Mouse (Mus musculus) neutrophil, adult 5-6 weeks (primary cell): ENCODE data around the gene Phactr3. TPM values are rescaled to one million over a fixed set of nuclear protein-coding genes. Genes with fewer than 3 reads are reported as not detected.
"Not testable (repeated sequence)": the region's sequence is repeated elsewhere in the genome, so short reads cannot be mapped to it uniquely, and the experiment has no call there.

ENCODE experiments used
- ATAC-seq: fragments of 151-379, 151-347 bp; 2 replicates; pipeline ENCODE4 v1.8.0; 2017; ENCODE audit warnings: mild to moderate bottlenecking, moderate TSS enrichment; ENCODE audit not compliant: insufficient number of reproducible peaks, poor library complexity, low FRiP score, severe bottlenecking; ENCODE audit errors: extremely low read depth
- total RNA-seq: library from RNA; stranded (forward); fragments of 200-1000 nt; gene quantifications from 2 replicates; pipeline ENCODE4 v1.2.3, GENCODE M21; 2017

Gene Phactr3
- total RNA-seq, 1 experiment from 2014 or later = 1.5 TPM

DNA sequence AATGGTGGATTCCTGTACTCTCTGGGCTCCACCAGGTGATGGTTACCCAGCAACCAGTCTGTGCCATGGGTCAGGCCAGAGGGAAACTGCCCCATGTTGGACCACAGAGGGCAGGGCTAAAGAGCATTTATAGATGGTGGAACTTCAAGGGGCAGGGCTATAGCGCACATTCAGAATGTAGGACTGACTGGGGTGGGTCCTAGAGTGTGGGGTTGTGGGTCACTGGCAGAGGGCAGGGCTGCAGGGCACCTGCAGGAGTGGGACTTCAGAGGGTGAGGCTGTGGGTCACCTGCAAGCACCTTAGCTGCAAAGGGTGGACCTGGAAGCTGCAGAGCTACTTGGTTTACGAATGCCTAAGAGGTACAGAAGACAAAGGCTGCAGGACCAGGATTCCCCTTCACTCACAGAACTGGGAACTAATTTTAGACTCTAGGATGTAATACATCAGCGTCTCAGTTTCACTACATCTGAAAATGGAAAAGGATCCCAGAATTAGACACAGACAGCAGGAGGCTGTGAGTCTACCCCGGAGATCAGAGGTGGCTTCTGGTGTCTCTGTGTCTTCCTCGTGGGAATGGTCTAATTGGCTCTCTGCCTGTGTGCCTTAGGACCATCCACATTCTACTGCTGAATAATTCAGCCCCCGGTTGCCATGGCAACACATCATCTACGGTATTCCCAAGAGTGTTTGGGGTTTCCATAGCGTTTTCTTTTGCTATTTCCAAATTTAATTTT, 184.8 kb downstream of the Phactr3 start:
- ATAC-seq = no peak

- no peak for ATAC-seq
Measured at GRCm38 (mm10) chr2:178304188-178304529, 185.4 kb downstream of the Phactr3 start.

- ATAC-seq = no peak
Measured at GRCm38 (mm10) chr2:178304669-178305068, 185.9 kb downstream of the Phactr3 start.

DNA sequence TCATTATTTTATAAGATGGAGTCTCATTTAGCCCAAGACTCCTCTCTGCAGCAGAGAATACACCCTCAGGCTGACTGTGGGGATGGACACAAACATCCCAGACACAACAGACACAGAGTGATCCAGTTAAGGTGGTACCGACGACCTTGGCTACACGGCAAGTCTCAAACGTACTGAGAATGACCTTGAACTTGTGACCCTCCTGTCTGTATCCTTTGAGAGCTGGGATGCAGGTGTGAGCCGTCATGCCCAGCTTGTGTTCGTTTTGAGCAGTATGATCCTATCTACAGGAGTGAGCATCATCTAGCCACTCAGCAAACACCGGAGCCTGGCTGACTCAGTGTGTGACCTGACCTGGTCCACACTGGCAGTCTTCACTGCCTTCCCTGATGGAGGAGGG, 194.8 kb downstream of the Phactr3 start:
- no peak for ATAC-seq

DNA sequence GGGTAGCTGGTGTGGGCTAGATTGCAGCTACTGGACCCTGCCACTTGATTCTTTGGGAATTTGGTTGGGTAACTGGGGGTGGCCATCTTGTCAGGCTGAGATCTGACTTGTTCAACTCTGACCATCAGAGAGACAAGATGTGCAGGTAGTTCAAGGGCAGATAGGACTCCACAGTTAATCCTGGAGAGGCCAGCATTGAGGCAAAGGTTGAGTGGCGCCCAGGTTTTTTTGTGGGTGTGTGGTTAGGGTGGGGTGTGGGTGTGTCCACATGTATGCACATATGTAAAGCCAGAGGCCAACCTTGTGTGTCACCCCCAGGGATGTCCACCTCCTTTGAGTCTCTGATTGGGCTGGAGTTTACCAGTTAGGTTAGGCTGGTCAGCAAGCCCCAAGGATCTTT, 197.5 kb downstream of the Phactr3 start:
- no peak for ATAC-seq

- no peak for ATAC-seq
Measured at GRCm38 (mm10) chr2:178319766-178320165, 201.0 kb downstream of the Phactr3 start.

- ATAC-seq = no peak
Measured at GRCm38 (mm10) chr2:178321271-178321670, 202.5 kb downstream of the Phactr3 start.

GRCm38 (mm10) chr2:178324410-178324809, 205.6 kb downstream of the Phactr3 start:
- ATAC-seq = no peak

DNA sequence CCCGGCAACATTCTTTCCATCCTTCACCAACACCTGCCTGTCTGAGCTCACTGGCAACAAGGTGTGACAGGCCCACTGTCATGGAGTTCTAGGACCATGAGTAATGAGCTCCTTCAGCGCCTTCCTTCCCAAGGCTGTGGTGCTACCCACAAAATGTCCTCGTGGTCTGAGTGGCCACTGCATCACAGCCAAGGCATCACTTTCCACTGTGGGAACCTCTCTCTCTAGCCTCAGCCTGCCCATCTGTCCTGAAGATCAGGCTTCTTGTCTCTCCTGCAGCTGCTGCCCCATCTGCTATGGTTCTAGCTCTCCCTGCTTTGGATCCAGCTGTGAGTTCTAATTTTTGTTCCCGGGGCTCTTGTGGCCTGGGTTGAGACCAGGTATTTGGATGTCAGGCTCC, 206.0 kb downstream of the Phactr3 start:
- ATAC-seq = no peak

DNA sequence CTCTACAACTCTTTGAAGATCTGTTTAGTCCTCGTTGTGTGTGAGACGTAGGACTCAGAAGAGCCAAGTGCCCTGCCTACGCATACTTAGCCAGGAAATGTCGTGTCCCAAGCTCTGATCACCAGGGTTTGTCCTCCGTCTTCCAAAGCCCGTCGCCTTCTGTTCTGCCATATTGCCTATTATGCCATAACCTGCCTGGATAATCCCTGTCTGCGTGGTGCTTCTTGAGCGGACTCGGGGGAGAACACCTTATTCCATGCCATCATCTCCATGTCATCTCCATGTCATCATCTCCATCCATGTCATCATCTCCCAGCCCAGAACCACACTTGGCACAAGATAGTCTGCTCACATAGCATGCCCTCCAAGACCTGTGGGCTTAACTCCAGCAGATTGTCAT, 207.3 kb downstream of the Phactr3 start:
- ATAC-seq = no peak

- ATAC-seq = no peak
Measured at GRCm38 (mm10) chr2:178326750-178327465, 208.1 kb downstream of the Phactr3 start.

GRCm38 (mm10) chr2:178327466-178328040, 208.8 kb downstream of the Phactr3 start:
- no peak for ATAC-seq

GRCm38 (mm10) chr2:178329551-178329950, 210.8 kb downstream of the Phactr3 start:
- no peak for ATAC-seq

DNA sequence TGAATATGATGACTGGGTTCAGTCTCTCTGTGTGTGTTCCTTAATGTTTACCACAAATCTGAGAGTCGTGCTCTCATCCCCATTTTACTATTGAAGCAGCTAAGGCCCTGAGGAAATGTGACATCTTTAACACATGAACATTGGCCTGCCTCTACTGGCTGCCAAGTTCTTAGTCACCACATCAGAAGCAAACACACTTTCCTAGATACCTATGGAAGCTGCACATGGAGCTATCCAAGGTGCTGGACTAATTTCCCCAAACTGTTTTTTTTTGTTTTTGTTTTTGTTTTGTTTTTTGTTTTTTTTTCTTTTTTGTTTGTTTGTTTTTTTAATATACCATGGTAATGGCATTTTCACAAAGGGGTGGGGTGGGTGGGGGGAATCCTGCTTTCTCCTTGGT, 211.2 kb downstream of the Phactr3 start:
- ATAC-seq = no peak

- no peak for ATAC-seq
Measured at GRCm38 (mm10) chr2:178337878-178338277, 219.1 kb downstream of the Phactr3 start.

DNA sequence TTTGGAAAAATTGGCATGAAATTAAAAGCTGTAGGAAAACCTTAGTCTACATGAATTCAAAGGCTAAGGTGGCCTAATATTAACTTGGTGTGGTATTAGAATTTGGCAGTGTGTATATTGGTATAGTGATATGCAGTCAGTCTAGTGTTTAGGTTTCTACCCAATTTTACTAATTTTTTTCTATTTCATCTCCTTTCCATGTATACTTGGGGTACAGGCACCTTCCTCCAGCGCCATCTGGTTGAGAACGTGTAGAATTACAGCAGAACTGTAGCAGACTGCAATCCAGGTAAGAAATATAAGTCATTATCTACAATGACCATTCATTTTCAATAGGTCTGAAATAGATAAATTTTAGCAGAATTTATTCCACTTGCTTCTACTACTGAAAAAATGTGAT, 220.3 kb downstream of the Phactr3 start:
- ATAC-seq = no peak

- ATAC-seq = not testable (repeated sequence)
Measured at GRCm38 (mm10) chr2:178342105-178342504, 223.3 kb downstream of the Phactr3 start.

- no peak for ATAC-seq
Measured at GRCm38 (mm10) chr2:178342597-178342996, 223.8 kb downstream of the Phactr3 start.
